Mouse (Mus musculus): ENCODE results near the gene Sez6. TPM values are rescaled to one million over a fixed set of nuclear protein-coding genes. Genes with fewer than 3 reads are reported as not detected.

Sez6 gene
- total RNA-seq, 1 experiment = 0.45 TPM

- in situ Hi-C loops (cut with MboI; ENCODE audit: low sequenced_read_pairs in 2 of 2, unreplicated experiment in 2 of 2) = no loop called here
- Histone ChIP-seq H3K9ac (ENCODE audit: insufficient read depth, low read depth, low read length, poor library complexity, severe bottlenecking) (no peak overlapping the region), H3K27ac (ENCODE audit: insufficient read depth, low read depth, low read length, poor library complexity, severe bottlenecking) (no peak overlapping the region), H3K9me3 (ENCODE audit: control insufficient read depth, insufficient read depth, low read depth, low read length) (no peaks in the 10 kb centered on the region), H3K36me3 (ENCODE audit: control insufficient read depth, insufficient read depth, low read length, poor library complexity, severe bottlenecking) (no peaks in the 10 kb centered on the region), H3K4me3 (ENCODE audit: insufficient read depth in 1 of 2, low read depth in 1 of 2, low read length in 2 of 2, poor library complexity in 1 of 2, severe bottlenecking in 1 of 2) (no peak overlapping the region), H3K4me1 (ENCODE audit: control insufficient read depth in 2 of 2, insufficient read depth in 2 of 2, low read length in 2 of 2, poor library complexity in 1 of 2) (peaks cover 12 to 27% of the 10 kb centered on the region in 2 experiments)
- TF ChIP-seq ZNF384 (IDR thresholded peaks at IDR 0.05; ENCODE audit: low read depth, low read length) = no peak
- no peak for TF ChIP-seq CHD2 (IDR thresholded peaks at IDR 0.05; ENCODE audit: low read depth, low read length)
- no peak for TF ChIP-seq ZC3H11A (IDR thresholded peaks at IDR 0.05; ENCODE audit: borderline replicate concordance, low read depth, low read length)
- no peak for TF ChIP-seq HCFC1 (IDR thresholded peaks at IDR 0.05; ENCODE audit: borderline replicate concordance, insufficient read depth, low read length)
- TF ChIP-seq MAFK (IDR thresholded peaks at IDR 0.05; ENCODE audit: insufficient read depth, low read depth, low read length) = no peak
- DNase-seq (ENCODE audit: low read depth, low spot score) = no peak
Measured at GRCm38 (mm10) chr11:77936846-77937245, 6.2 kb downstream of the Sez6 start.

DNA sequence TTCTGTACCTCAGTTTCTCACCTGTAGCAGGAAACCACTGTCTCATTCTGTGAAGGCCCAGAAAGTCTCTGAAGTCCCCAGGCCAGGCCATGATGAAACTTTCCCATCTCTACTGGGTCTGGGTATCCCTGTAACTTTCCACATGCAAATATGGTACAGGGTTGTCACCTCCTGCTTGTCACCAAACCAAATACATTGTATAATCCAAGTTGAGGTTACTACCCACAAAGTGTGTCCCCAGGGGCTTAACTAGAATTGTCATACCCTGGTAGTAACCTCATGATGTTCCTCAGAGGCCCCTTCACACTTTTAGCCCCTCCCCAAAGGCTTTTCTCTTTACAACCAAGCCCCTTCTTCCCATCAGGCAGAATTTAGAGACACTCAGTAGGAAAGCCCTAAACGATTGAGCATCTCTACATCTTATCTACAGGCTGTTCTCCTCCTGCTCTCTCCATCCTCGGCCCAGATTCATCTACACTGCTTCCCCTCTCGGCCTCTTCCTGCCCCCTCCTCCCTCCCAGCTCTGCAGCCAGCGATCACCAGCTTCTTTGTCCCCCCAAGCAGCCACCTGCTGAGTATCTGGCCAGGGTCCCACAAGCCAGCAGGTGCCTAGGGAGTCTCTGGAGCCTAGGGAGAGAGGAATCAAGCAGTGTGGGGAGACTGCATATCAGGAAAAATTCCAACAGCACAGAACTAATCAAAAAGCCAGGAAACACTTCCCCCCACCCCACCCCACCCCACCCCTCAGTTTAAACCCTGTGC is 7.2 kb downstream of the Sez6 start:
- Histone ChIP-seq H3K4me1 (ENCODE audit: control insufficient read depth in 2 of 2, insufficient read depth in 2 of 2, low read length in 2 of 2, poor library complexity in 1 of 2) (peaks cover 10 to 30% of the 10 kb centered on the region in 2 experiments), H3K27ac (ENCODE audit: insufficient read depth, low read depth, low read length, poor library complexity, severe bottlenecking) (no peak overlapping the region), H3K4me3 (ENCODE audit: insufficient read depth in 1 of 2, low read depth in 1 of 2, low read length in 2 of 2, poor library complexity in 1 of 2, severe bottlenecking in 1 of 2) (no peak overlapping the region), H3K9me3 (ENCODE audit: control insufficient read depth, insufficient read depth, low read depth, low read length) (no peaks in the 10 kb centered on the region), H3K36me3 (ENCODE audit: control insufficient read depth, insufficient read depth, low read length, poor library complexity, severe bottlenecking) (no peaks in the 10 kb centered on the region), H3K9ac (ENCODE audit: insufficient read depth, low read depth, low read length, poor library complexity, severe bottlenecking) (no peak overlapping the region)
- no peak for TF ChIP-seq ZNF384 (IDR thresholded peaks at IDR 0.05; ENCODE audit: low read depth, low read length)
- TF ChIP-seq HCFC1 (IDR thresholded peaks at IDR 0.05; ENCODE audit: borderline replicate concordance, insufficient read depth, low read length) = no peak
- TF ChIP-seq MAFK (IDR thresholded peaks at IDR 0.05; ENCODE audit: insufficient read depth, low read depth, low read length) = no peak
- TF ChIP-seq ZC3H11A (IDR thresholded peaks at IDR 0.05; ENCODE audit: borderline replicate concordance, low read depth, low read length) = no peak
- no peak for TF ChIP-seq CHD2 (IDR thresholded peaks at IDR 0.05; ENCODE audit: low read depth, low read length)
- no peak for DNase-seq (ENCODE audit: low read depth, low spot score)
- in situ Hi-C loops (cut with MboI; ENCODE audit: low sequenced_read_pairs in 2 of 2, unreplicated experiment in 2 of 2) = no loop called here

- Histone ChIP-seq H3K27ac (ENCODE audit: insufficient read depth, low read depth, low read length, poor library complexity, severe bottlenecking) (no peak overlapping the region), H3K9ac (ENCODE audit: insufficient read depth, low read depth, low read length, poor library complexity, severe bottlenecking) (no peak overlapping the region)
- TF ChIP-seq MAFK (IDR thresholded peaks at IDR 0.05; ENCODE audit: insufficient read depth, low read depth, low read length) = no peak
- no peak for TF ChIP-seq ZC3H11A (IDR thresholded peaks at IDR 0.05; ENCODE audit: borderline replicate concordance, low read depth, low read length)
- TF ChIP-seq CHD2 (IDR thresholded peaks at IDR 0.05; ENCODE audit: low read depth, low read length) = no peak
- TF ChIP-seq HCFC1 (IDR thresholded peaks at IDR 0.05; ENCODE audit: borderline replicate concordance, insufficient read depth, low read length) = no peak
- TF ChIP-seq ZNF384 (IDR thresholded peaks at IDR 0.05; ENCODE audit: low read depth, low read length) = no peak
Measured at GRCm38 (mm10) chr11:77942230-77942629, 11.6 kb downstream of the Sez6 start.

GRCm38 (mm10) chr11:77947860-77948259 is 17.3 kb downstream of the Sez6 start:
- no peak overlapping the region for H3K9ac ChIP-seq (ENCODE audit: insufficient read depth, low read depth, low read length, poor library complexity, severe bottlenecking)
- no peaks in the 10 kb centered on the region for H3K9me3 ChIP-seq (ENCODE audit: control insufficient read depth, insufficient read depth, low read depth, low read length)
- peak overlapping the region; percentile 5 to 6; a peak in 2 of 4 replicates for H3K4me3 ChIP-seq (ENCODE audit: insufficient read depth in 1 of 2, low read depth in 1 of 2, low read length in 2 of 2, poor library complexity in 1 of 2, severe bottlenecking in 1 of 2)
- no peak overlapping the region for H3K27ac ChIP-seq (ENCODE audit: insufficient read depth, low read depth, low read length, poor library complexity, severe bottlenecking)
- H3K36me3 ChIP-seq (ENCODE audit: control insufficient read depth, insufficient read depth, low read length, poor library complexity, severe bottlenecking) = no peaks in the 10 kb centered on the region
- in situ Hi-C loops (cut with MboI; ENCODE audit: low sequenced_read_pairs in 2 of 2, unreplicated experiment in 2 of 2) = no loop called here
- TF ChIP-seq MAFK (IDR thresholded peaks at IDR 0.05; ENCODE audit: insufficient read depth, low read depth, low read length) = 0 out of 2 replicates have a peak, but pooled peaks have one; percentile 42
- no peak for TF ChIP-seq CHD2 (IDR thresholded peaks at IDR 0.05; ENCODE audit: low read depth, low read length)
- TF ChIP-seq ZC3H11A (IDR thresholded peaks at IDR 0.05; ENCODE audit: borderline replicate concordance, low read depth, low read length) = no peak
- no peak for TF ChIP-seq HCFC1 (IDR thresholded peaks at IDR 0.05; ENCODE audit: borderline replicate concordance, insufficient read depth, low read length)
- no peak for TF ChIP-seq ZNF384 (IDR thresholded peaks at IDR 0.05; ENCODE audit: low read depth, low read length)
- DNase-seq (ENCODE audit: low read depth, low spot score) = peak; percentile 97
- peaks cover 0 to 9% of the 10 kb centered on the region in 2 experiments; a peak in 2 of 4 replicates for H3K4me1 ChIP-seq (ENCODE audit: control insufficient read depth in 2 of 2, insufficient read depth in 2 of 2, low read length in 2 of 2, poor library complexity in 1 of 2)

More at GRCm38 (mm10) chr11:77942230-77942629, 11.6 kb downstream of the Sez6 start:
- no peaks in the 10 kb centered on the region for H3K9me3 ChIP-seq (ENCODE audit: control insufficient read depth, insufficient read depth, low read depth, low read length)
- no peak overlapping the region for H3K4me3 ChIP-seq (ENCODE audit: insufficient read depth in 1 of 2, low read depth in 1 of 2, low read length in 2 of 2, poor library complexity in 1 of 2, severe bottlenecking in 1 of 2)
- peaks cover 0 to 13% of the 10 kb centered on the region in 2 experiments; a peak in 2 of 4 replicates for H3K4me1 ChIP-seq (ENCODE audit: control insufficient read depth in 2 of 2, insufficient read depth in 2 of 2, low read length in 2 of 2, poor library complexity in 1 of 2)
- H3K36me3 ChIP-seq (ENCODE audit: control insufficient read depth, insufficient read depth, low read length, poor library complexity, severe bottlenecking) = no peaks in the 10 kb centered on the region
- in situ Hi-C loops (cut with MboI; ENCODE audit: low sequenced_read_pairs in 2 of 2, unreplicated experiment in 2 of 2) = no loop called here
- no peak for DNase-seq (ENCODE audit: low read depth, low spot score)
